Mouse (Mus musculus): ENCODE measurements around the gene 4930404N11Rik. TPM values are rescaled to one million over a fixed set of nuclear protein-coding genes. Genes with fewer than 3 reads are reported as not detected.

4930404N11Rik gene
- 1.4 and 2.4 TPM in 2 replicates for total RNA-seq (2021)
- long read RNA-seq, partial matches to known transcripts, result 0 of 7 reads
- long read RNA-seq, other reads (novel, unspliced or antisense), result 7 of 7 reads

DNA sequence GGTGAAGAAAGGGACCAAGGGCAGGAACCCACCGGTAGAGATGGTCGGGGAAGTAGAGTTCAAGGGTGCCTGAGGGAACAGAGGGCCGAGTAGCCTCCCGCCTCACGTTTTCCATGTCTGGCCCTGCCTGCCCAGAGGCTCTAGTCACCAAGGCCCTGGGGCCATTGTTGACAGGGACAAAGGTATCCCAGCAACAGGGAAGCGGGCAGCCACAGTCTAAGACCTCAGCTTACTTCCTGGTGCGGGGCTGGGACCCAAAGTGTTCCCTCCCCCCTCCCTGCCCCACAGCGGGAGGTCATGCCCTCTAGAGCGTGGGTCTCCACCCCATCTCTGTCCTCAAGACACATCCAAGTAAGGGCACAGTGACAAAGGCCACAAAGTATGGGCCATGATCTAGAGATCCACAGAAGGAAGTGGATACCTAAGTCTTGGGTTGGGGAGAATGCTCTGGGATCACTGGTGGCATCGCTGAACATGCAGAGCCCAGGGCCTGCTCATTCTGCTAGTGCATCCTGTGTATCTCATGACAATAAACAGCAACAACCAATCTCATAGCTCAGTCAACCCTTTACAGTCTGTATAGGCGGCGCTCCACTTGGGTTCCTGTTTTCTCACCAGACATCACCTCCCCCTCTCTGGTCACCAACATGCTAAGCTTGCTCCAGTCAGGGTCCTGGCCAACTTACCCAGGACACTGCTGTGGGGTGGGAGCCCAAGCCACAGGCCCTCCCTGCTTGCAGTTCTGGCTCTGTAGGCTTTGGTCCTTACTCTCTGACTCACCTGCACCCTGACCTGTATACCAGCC is at the start of gene 4930404N11Rik:
4930404N11Rik (minus strand) TSS at position 145 of the 805 bp plus-strand sequence.
- no peak for DNase-seq

DNA sequence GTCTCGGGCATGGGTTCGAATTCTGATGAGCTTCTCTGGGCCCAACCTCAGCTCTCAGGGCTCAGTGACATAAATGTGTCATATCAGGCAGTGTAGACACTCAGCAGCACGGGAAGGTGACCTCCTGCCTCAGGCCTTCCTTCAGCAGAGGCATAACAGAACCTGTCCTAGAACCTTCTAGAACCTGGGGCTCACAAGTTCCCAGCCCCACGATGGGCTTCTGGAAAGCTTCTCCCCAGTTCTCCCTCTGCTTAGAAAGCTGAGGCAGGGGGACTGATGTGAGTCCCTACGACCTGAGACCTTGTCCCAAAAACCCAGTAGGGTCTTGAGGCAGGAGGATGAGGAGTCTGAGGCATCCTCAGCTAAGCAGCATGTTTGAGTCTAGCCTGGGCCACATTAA is 49.5 kb upstream of the 4930404N11Rik start:
- no peak for DNase-seq

DNA sequence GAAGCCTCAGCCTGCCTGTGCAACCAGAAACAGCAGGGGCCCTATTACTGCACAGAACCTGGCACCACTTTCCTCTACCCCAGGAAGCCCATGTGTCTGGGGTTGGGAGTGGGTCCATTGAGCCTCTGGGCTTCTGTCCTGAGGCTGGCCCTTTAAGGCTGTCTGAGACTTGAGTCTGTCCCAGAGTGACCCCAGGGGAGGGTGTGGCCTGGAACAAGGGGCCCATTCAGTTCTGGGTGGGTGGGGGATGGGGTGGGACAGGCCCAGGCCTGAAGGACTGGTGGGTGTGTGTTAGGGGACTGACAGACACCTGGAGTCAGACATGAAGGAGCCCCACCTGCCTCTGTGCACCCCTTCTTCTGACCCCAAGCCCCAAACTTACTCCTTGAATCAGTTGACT is 49.1 kb upstream of the 4930404N11Rik start:
- no peak for DNase-seq

DNA sequence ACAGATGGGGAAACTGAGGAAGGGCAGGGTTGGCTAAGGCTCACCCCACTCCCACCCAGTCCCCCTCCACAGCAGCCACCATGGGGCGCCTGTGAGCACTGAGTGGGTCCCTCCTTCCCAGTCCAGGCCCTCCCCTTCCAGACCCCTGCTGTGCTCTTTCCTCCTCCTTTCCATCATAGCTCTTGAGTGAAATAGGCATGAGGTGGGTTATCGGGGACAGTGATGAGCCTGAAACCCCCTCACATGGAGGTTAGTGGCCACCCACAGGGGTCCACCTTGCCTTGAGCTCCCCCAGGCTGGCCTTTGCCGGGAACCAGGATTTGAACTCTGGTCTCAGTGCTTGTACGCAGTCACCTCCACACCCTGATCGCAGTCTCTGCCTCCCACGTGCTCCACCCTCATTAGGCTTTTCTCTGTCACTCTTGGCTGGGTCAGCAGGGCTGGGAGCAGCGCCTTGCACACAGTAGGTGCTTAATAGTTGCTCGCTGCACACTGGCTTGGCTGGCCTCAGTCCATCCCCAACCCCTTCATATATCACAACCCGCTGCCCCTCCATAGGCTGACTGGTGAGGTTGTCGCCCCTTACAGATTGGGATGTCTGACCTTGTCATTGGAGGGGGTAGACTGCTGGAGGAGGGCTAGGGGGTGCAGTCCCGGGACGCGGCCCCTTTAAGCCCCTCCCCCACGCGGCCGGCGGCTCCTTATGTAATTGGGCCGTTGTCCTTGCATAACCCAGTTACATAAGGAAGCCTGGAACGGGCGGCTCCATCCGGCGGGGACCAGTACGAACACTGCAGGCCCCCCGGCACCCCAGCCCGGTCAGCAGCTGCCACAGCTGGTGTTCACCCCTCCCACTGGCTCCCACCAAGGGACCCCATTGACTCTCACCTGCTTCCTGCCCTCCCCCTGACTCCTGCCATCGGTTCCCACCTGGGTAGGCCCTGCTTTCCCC is 48.0 kb upstream of the 4930404N11Rik start:
- DNase-seq, result peak; percentile 87

DNA sequence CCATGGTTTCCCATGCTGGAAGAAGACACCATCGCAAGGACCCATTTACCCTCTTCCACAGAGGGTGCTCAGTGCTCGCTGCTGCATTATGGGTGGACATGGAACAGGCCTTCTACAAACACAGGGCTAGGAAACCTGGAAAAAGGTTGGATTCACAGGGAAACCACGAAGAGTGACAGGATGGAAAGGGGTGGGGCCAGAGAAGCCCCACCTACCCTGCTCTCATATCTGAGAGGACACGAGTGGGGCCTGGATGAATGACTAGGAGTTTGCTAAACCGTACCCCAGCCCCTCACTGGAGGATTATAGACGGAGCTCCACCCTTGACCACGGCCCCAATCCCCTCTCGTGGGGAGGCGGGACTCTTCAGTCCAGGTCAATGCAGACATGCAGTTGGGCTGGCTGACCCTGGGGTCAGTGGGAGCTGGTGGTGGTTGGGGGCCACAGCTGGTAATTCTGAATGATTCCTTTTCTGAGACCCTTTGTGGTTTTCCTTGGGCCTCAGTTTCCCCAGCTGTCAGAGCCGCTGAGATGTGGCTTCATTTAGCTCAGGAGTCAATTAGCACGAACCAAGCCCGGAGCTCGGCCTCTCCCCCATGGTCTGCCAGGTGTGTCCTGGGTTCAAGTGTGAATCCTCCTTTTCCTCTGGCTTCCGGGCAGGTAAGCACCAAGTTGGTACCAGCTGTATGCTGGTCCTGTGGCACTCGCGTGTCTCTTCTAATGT is 47.1 kb upstream of the 4930404N11Rik start:
- no peak for DNase-seq

DNA sequence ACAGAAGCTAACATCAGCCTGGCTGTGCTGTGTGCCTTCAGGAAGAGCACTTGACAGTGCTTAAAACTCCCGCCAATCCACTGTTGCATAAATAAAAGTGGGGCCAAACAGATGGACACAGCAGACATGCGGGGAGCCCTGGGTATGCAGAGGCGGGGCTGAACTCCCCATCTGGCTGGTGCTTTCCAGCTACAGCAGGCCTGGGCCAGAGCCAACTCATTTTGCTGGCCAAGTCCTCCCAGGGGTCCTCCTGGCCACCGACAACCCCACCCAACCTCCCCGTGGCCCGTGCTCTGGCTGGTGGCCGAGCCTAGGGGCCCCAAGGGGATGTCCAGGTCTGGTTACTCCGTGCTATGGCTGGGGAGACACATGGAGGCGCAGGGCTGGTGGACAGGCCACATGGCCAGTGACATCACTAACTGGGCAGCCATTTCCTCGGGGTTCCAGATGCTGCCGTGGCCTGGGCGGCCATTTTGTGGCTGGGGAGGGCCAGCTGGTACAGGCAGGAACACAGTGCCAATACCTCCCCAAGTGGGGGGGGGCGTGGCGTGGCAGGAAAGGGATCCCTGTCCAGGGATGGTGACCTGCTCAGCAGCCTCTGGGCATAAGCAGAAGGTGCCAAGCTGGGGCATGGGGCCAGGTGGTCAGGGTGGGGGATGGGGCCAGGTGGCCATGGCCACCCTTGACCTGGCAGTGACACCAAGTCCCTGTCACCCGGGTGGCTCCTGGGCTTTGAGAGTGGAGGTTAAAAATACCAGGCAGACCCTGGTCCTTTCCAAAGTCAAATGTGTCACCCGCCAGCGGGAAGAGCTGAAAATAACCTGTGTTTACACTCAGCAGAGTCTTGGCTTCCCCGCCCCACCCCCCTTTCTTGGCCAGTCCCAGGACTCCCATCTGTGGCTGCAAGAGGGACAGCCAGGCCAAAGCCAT is 46.1 kb upstream of the 4930404N11Rik start:
- peak; percentile 81 for DNase-seq

DNA sequence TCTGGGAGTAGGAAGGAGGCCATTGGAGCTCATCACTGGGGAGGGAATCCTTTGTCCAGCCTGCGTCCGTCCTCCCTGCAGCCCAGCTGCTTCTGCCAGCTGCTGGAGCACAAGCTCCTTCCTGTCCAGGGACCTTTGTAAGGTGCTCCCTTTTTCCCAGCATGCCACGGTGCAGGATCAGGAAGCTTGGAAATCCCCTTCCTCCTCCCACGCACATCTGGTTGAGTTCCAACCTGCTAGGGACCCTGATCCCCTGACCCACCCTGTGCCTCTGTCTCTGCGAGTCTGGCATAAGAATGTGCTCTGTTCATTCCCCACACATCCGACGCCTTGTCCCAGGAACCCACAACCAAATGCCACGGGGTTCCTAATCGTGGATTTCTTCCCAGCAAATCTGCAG is 45.4 kb upstream of the 4930404N11Rik start:
- no peak for DNase-seq

DNA sequence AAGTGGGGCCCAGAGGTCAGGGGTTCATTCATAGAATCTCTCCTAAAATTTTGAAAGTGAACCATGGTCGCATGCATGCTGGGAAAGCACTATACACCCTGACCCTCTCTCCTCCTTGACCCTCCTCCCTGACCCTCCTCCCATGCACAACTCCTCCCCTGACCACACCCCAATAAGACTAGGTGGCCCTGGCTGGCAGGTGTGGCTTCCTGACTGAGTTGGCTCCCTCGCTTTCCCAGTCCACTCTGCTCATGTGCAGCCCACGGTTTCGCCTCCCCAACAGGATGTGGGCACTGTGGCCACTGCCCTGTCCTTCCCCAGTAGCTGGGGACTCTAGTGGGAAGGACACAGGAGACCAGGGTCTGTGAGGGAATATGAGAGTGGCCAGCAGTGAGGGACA is 44.7 kb upstream of the 4930404N11Rik start:
- DNase-seq, result no peak

DNA sequence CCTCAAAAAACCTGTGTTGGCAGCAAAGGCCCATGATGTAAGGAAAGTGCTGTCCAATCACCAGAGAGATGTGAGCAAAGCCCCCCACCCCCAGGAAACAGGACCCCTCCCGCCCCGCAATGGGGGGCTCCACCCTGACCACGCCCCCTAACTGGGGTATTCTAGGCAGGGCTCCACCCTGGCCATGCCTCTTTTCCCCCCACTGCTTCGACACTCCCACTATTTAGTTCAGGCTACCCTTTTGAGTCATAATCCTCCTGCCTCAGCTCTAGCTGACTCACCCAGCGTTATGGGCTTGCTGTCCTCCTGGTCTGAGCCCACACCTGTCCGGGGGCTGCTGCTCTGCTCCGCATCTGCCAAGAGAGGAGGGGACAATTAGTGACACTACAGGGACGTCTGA is 43.7 kb upstream of the 4930404N11Rik start:
- no peak for DNase-seq

DNA sequence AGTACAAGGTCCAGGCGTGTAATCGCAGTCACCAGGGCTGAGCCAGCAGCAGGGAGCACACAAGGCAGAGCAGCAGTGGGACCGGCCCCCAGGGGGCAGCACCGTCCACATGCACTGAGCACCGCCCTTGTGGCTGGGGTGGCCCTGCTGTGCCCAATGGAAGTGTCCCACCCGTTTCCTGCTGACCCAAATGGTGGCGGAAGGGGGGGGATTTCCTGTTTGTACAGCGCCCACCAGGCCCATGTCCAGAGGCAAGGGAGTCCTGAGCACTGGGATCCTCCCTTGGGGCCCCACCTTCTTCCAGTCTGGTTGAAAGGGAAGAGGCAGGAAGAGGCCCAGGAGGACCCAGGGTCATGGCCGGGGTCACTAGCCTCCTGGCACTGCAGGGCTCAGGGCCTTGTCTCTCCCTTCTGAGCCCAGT is 43.3 kb upstream of the 4930404N11Rik start:
- peak; percentile 86 for DNase-seq

DNA sequence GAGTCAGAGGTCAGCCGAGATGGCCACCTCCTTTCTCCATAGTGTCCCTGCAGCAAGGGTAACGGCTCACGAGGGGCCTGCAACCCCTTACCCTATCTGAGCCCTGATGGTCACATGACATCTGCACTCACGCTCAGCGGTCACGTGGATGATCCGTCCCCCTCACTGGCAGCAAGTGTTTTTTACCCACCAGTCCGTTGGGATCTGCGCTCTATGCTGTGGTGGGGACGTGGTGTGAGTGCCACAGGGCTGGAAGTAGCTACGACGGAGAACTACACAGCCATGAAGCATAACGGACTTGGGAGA is 42.8 kb upstream of the 4930404N11Rik start:
- DNase-seq, result no peak

DNA sequence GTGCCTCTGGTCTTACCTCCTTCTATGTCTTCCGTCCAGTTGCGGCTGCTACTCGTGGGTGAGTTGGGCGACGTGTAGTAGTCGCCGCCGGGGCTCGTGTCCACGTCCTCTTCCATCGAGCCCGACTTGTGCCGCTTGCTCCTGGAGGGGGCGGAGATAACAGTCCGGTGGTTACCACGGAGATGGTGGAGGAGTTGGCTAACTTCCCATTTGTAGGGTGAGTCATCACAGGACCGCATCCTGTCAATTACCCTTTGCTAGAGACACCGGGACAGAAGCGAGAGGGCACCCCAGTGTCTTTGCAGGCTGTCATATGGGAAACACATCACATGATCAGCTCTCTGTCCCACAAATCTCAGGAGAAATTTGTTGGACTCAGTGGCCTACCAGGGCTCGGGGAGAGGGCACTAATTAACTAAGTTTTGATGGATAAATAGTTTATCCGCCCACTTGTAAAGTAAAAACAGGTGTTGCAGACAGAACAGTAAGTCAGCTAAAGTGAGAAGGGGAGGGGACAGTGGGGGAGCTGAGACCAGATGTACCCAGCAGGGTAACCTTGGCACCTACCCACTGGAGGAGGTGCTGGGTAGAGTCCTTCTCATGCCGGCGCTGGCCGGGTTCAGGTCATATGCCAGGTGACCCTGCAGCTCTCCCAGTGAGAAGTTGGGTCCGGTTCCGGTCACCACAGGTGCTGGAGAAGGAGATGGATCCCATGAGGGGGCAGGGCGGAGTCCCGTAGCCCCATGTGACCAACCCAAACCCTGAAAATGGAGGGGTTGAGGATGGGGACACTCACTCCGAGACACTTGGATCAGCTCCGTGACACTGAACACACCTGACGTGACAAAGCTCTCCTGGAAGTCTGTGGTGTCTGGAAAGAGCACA is 42.2 kb upstream of the 4930404N11Rik start:
- DNase-seq, result peak; percentile 79

DNA sequence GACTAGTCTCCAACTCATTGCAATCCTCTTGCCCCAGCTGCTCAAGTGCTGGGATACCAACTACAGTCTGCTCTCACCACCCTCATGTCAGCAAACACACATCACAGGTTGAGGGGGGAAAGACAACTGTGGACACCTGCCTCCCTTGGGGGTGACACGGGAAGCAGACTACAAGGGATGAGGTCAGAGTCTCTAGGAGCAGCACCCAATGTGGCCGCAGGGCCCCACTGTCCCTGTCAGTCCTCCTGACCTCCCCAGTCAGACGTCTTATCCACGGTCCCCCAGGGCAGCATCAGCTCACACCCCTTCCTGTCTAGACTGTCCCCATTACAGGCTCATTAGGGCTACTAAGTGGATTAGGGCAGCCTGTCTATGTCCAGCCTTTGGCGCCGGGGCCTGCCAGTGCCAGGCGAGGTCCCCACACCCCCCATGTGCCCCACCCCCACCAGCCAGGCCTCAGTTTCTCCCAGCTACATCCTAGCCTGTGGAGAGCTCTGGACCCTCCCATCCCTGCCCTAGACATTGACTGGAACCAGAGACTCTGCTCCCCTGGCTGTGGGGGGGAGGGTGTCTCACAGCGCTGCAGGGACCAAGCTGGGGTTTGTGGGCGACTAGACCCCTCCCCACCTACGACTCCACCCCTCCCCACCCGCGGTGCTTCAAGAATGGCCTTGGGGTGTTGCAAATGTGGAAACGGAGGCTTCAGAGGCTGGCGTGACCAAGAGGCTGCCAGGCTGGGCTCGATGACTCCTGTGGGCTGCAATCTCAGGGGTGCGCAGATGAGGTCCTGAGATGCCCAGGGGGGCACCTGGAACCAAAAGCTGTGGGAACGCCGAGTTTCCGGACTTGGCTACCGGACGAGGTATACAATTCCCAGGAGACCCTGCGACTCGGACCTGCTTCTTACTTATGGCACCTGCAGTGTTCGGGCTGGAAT is 41.2 kb upstream of the 4930404N11Rik start:
- DNase-seq, result no peak

DNA sequence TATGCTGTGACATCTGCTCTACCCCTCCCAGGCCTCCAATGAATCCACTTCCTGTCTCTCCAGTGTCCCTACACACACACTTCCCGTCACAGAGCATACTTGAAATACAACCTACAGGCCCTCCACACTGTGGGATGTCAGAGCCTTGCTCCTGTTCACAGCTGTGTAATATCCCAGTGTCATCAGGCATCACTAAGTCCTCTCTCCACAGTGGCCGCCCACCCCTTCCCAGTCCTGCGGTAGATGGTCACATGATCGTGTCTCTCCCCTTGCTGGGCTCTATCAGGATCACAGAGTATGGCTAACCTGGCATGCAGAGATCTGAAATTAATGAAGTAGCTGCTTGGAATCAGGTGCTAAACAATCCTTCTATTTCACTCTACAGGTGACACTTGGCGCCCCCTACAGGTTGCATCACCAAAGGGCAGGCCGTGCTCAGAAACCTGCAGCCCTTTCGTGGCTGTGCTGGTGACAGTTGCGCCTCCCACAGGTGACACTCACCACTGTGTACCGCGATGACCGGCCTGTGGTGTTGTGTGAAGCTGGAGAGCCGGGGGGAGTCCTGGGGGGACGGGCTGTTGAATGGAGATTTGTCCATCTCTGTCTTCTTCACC is 40.1 kb upstream of the 4930404N11Rik start:
- DNase-seq, result peak; percentile 63

DNA sequence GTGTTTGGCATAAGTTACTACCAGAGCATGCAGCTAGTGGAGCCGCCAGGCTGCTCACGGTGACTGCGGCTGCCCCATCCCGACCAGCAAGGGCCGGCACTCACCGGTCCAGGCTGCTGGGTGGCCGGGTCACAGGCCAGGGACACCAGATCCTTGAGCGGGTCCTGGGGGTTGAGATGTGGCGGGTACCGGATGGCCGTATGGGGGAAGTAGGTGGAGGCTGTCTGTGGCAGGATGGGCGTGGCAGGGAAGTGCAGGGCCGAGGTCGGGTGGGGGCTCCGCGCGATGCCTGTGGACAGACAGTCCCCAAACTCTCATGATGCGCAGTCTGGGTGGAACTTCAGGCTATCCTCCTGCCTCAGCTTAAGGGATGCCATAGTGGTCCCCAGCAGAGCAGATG is 39.1 kb upstream of the 4930404N11Rik start:
- no peak for DNase-seq

DNA sequence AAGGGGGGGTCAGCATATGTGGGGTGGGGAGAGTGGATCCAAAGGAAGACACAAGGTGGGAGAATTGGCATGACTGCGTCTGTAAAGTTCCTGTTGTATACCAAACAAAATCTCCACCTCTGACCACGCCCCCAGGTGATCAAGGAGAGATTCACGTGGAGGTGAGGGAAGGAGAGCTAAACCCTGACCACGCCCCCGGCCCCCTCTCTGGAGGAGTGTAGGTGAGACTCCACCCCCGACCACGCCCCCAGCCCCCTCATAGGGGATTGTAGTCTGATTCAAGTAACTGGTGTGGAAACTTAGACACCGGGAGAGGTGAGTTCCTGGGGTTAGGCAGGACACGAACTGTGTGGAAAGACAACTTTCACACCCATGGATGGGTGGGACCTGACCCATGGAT is 38.5 kb upstream of the 4930404N11Rik start:
- DNase-seq, result no peak

DNA sequence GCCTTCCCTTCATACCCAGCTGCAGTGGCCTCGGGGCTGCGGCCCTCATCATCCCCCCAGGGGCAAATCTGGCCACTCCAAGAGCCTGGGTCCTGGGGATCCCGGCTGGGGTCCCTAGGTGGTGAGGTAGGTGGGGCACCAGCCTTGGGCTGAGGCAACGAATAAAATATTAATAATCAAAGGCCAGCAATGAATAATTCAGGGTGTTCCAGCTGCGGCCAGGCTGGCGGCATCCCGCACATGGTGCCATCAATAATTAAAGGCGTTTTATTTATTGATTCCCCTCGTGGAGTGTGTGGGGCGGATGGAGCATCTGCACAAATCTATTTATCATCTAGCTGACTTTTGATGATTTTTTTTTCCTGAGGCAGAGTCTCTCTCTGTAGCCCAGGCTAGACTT is 37.9 kb upstream of the 4930404N11Rik start:
- no peak for DNase-seq

DNA sequence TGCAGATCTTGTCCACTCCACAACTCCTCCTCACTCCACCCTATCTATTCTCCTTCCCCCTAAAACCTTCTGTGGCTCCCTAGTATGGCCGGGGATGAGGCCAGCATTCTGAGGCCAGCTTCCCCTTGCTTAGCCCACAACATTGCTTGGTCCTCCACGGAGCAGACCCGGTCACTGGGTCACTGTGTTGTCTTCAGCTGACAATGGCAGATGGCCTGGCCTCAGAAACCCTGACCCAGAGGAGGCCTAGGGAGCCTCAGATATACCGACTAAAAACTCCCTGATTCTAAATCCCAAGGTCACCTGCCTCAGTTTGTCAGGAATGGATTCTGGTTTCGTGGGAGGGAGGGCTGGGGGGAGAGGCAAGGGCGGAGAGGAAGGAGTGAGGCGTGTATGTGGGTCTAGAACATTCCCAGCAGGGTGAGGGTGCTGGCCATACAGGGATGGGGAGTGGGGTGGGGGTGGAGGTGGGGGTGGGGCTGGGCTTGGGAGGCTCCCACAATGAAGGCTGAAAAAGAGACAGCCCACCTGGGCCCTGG is 36.7 kb upstream of the 4930404N11Rik start:
- no peak for DNase-seq

Measured in adrenal gland, postnatal 25 days (tissue).